Mouse (Mus musculus): ENCODE measurements at regions not wholly inside any gene's neighbourhood (a gene's known extent, or its start where the extent isn't known, plus 50 kb on each side); places are given as distances from the start of the nearest gene placed in this dataset.

- TF ChIP-seq CTCF (IDR thresholded peaks at IDR 0.05; ENCODE audit: borderline replicate concordance, insufficient read depth, low read length), result no peak
- TF ChIP-seq POLR2A (IDR thresholded peaks at IDR 0.05; ENCODE audit: low read depth, low read length), result no peak
Observed at GRCm38 (mm10) chr11:25288346-25288745, 922.2 kb downstream of the 5730522E02Rik start.
